Mouse (Mus musculus) layer of hippocampus, adult 9-10 months (tissue): ENCODE measurements around the gene Morn1.
A peak's percentile ranks its signal among the peaks of the same experiment; 100 is the strongest.
"Not testable (repeated sequence)": the region's sequence is repeated elsewhere in the genome, so short reads cannot be mapped to it uniquely, and the experiment has no call there.

Experiments
- DNase-seq: peaks from one replicate; pipeline ENCODE4 v3.0.0; 2022; ENCODE audit warnings: low spot score

Gene Morn1

DNA sequence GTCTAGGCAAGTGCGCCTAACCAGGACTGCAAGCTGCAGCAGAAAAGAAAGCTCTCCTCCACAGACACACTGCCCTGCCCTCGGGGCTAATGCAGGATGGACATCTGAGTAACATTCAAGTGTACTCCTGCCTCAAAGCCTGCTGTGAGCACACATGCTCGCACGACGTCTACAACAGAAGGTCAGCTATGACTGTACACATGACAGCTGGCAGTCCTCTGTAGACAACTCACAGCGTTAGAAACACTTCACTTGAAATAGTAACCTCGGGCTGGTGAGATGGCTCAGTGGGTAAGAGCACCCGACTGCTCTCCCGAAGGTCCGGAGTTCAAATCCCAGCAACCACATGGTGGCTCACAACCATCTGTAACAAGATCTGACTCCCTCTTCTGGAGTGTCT is 7.6 kb upstream of the Morn1 start:
- not testable (repeated sequence) for DNase-seq

DNA sequence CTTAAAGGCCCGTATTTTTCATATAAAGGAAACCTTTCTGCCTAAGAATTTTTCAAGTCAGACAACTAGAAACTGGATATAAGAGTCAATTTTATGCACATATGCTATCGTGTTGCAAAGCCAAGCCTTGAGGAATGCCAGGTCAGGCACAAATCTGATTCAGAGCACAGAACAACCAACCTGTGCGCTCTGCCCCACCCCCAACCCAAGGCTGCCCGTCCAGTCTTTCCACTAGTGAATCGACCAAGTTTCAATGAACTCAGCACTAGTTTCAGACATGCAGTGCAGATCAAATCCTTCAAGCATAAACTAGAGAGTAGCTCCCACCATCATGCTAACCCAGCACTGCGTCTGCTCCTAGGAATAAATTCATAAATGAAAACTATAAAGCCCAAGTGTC is 6.7 kb upstream of the Morn1 start:
- no peak for DNase-seq

DNA sequence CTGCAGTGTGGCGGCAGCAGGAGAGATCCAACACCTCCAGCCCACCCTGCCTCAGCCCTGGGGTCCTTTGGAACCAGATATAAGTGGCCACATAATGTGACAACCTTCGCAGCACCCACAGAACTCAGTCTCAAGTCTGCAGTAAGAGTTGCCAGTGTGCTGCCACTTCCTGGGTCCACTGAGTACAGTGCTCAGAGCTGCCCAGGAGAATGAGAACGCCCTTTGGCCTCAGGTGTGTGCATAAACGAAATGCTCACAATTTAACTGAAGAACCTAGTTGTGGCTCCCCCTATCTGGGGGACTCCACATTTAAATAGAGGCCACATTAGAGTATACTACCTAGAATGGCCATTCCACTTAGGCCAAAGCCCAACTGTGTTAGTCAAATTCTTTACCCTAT is 2.8 kb upstream of the Morn1 start:
- DNase-seq, result no peak

DNA sequence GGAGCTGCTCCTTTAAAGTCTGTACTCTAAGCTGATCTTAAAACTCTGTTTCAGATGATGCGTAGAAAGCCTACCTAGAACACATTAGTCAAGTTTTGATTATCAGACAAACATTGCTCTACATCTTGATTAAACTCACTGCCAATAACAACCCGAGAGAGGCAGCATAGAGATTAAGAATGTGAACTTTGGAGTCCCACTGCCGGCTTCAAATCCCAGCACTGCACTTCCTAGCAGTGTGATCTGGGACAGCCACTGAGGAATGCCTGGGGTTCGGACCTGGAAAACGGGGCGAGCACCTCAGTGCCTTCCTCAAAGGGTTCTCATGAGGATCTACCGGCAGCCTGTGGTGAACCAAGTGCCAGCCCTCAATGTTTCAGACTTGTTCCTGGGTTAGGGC is 2.0 kb upstream of the Morn1 start:
- no peak for DNase-seq

DNA sequence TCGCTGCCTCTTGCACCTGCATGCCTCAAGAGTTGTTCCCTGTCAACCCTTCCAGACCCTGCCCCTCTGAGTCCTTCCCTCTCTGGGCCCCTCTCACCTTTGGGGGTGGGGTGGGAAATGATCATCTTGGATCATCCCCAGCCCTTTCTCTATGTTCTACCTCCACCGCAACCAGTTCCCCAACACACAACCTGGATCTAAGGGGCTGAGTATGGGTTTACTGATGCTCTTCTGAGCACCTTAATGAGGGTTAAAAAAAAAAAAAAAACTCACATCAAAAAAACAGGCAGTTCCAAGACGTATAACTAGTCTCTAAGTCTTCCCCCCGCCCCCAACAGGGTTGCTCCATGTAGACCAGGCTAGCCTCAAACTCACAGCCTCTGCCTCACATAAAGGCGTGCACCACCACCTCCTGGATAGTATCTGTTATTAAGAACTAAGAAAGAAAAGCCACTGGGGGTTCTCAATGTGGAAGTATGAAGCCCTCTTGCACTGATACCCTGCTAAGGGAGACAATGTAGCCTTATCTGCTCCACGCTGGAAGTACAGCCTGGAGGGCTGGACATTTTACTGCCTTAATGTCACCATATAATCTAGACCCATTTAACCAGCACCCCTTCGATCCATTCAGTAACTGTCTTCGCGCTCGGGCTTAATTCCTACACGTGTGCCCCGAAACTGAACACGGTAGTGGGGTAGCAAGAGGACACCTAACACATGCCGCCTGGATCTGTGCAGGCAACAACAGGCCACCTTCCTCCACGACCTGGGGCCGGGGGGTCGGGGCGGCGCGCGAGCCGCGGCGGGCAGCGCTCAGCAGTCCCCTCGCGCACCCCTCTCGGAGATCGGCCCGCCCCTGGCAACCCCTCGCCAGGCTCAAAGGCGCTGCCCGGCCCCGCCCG is 920 bp upstream of the Morn1 start:
- no peak for DNase-seq

DNA sequence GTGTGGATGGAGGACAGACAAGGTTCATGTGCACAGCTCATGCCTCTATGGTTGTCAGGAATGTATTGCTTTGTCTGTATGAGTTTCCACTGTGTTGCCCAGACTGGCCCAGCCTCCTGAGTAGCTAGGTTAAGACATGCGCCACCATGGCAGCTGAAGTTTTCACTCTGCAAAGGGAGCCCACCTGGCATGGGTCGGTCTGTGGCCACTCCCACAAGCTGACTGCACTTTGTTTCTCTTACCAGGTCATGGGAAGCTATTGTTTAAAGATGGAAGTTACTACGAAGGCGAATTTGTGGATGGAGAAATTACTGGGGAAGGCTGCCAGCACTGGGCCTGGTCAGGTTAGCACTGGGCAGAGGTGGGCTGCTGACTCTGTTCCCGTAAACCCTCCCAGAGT is 2.9 kb downstream of the Morn1 start:
- no peak for DNase-seq

DNA sequence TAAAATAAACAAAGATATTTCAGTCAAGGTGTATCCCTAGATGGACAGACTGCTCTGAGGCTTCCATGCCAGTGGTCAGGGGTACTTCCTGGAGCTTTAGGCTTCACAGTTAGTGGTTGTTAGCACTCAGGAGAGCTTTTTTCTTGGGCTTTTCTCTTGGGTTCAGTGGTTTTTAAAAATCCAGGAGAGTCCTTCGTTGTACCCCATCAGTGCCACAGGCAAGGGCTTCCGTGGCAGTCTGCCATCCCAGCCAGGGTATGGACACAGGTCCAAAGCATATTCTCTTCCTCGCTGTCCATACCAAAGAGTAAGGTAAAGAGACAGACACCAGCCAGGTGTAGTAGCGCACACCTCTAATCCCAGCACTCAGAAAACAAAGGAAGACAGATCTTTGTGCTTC is 3.8 kb downstream of the Morn1 start:
- DNase-seq, result no peak

DNA sequence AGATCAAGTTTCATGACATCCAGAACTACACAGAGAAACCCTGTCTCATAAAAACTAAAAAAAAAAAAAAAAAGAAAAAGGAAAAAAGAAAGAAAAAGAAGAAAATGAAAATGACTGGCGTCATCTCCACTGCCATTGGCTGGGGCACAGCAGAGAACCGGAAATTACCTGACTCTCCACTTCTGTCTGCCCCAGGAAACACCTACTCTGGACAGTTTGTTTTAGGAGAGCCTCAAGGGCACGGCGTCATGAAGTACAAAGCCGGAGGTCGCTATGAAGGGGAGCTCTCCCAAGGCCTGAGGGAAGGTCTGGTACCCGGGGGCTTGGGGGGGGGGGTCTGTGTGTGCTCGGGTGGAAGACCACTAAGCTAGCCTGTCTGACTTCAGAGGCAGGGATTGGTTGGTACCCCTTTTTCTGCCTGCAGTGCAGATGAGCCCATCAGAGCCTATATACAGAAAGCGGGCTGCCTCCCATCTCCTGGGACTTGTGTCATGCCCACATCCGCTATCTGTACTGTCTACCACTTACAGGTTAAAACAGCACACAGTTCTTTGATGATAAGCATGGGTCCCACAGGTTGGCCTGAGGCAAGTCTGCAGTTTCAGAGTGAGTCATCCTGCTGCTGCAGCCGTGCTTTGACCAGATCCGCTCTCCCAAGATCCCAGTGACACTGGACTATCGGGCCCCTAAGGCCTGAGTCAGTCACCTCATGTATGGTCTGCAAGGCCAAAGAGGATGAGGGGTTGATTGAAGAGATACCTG is 4.5 kb downstream of the Morn1 start:
- DNase-seq, result no peak

DNA sequence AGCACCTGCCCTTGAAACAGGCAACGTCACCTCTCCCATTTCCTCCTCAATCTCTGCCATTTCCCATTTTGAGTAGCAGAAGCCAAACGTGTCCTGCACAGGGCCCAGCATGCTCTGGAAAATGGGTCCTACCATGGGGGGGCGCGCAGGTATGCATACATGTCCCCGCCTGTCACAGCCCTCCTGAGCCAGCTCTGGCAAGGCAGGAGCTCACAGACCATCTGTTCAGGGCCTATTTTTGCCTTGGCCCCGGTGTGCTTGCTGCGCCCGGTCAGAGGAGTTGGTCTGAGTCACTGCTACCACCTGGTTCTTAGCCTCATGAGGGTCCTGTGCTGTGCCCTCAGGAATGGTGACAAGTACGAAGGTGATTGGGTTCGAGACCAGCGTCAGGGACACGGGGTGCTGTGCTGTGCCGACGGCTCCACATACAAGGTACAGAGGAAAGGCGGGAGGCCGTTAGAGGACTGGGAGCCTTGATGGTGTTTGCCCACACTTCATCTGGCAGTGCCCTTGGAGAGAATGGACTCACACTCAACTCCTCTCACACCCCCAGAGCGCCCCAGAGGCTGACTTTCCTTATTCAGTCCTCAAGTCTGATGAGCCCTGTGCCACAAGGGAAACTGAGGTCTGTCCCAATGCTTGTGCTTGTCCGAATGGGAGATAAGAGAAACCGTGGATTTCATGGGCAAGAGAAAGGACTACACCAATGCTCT is 6.5 kb downstream of the Morn1 start:
- DNase-seq, result no peak

DNA sequence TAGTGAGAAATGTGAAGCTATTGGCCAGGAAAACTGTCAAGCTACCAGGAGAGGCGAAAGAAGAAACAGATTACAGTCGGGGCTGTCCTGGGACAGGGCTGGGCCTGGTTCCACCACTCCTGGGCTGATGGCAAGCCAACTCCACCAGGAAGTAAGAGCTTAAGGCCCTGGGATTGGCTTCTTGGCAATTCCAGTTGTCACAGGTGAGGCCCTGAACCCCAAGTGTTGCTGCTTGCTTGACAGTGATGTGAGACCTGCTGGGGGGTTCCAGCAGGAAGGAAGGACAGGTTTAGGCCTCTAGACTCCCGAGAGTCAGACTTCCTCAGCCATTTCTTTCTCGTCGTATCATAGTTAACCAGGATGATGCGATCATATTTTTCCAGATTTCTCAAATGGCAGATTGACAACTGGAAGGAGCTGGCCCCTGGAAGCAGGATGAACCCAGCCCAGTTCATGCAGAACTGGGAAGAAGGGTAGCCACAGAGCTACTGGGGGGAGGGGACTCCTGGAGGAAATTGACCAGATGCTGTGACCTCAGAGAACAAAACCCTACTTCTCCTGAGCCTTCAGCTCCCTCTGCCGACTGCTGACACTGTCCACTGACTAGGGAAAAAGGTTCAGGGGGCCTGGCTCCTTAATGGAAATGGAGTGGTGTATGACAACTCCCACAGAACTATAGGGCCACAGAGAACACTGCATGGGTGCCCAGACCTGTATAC is 7.2 kb downstream of the Morn1 start:
- no peak for DNase-seq

DNA sequence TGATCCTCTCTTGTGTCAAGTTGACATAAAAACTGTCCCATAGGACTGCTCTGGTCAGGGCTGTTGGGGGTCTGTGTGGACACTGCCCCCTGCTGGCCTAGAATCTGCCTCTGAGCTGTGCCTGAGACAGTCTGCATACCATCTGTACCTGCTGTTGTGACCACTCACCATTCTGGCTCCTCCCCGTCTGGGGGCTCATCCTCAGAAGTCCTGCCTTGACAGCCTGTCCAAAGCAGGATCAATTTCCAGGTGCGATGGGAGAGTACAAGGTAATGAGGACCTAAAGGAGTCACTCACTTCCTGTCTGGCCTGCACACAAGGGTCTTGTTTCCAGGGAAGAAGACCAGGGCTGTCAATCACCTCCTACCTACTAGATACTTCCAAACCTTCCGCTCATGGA is 8.2 kb downstream of the Morn1 start:
- no peak for DNase-seq

DNA sequence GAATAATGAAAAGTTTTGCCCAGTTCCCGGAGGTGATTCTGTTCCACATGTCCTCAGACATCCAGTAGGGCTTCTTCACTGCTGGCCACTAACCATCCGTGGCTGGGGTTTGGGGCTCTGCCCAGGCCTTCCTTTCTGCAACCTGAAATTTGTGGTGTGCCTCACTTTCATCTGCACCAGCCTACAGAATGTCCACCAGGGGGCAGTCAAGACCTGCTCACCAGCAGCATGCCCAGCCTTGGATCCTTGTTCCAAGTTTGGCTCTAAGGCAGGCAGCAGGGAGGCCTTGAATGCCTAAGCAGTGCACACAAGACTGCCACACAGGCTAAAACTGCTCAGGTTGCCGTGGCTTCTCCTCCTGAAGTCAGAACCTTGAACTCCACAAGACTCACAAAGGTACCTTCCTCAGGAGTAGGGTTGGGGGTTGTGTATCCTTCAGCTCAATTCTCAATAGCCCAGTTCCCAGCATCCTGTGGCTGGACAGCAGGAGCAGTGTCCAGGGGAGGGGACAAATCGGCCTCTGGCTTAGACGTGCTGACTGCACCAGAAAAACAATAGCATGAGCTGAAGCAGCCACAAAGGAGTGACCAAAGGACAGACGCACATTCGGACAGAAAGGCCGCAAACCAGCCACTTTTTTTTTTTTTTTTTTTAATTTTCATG is 9.0 kb downstream of the Morn1 start:
- peak; percentile 82 for DNase-seq

DNA sequence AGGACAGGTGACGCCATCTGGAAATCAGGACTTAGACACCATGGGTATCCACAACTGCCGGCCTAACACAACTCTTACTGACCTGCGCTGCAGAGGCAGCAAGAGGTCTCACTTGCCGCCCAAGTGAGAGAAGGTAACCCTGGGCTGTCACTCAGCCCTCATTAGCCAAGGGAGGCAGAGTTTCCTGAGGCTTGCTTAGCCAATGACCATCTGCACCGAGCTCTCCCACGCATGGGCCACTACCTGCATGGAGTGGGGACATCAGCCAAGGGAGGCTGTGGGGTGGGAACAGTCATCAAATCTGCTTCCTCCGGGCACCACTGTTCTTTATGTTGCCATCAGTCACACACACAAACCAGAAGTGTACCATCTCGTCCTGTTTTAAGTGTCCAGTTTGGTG is 9.6 kb downstream of the Morn1 start:
- no peak for DNase-seq

DNA sequence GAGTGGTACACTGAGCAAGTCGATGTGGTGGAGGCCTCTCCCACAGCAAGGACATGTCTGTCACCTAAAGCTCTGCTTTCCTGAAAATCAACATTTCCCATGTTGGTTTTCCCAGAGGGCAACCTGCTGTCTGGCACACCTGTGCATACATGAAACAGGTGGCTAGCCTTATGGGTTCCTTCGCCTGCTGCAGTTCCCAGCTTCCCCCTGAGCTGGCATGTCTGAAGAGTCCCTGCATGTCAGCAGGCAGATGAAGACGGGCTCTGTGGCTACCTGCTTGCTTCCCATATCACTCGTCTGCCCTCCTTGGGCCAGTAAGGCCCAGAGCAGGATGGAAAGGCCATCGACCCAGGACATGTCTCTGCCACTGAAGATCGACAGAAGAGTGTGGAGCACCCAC is 11.1 kb downstream of the Morn1 start:
- DNase-seq, result no peak

DNA sequence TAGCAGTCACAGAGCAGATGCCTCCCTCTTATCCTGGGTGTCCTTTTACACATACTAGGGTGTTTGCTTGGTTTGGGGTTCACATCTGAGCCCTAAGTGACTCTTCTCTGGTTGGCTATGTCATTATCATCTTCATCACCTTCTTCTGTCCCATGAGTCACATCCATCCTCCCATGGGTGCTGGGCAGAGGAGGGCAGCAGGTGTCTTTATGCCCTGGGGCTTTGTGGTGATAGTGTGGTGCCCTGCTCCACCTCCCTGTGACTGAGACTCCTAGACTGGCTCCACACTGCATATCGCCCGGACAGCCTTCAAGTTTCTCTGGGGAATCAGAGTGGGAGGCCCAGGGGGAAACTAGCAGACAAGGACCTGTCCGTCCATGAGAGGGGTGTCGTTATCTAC is 12.2 kb downstream of the Morn1 start:
- no peak for DNase-seq

DNA sequence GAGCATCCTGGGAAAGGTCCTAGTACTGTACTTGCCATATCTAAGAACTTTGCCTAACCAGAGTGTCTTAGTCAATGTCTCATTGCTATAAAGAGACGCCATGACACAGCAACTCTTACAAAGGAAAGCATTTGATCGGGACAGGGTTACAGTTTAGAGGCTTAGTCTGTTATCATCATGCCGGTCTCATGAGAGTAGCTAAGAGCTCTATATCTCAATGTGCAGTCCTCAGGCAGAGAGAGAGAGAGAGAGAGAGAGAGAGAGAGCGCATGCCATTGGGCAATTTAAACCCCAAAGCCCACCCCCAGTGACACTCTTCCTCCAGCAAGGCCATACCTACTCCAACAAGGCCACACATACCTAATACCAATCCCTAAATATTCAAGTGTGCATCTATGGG is 21.5 kb downstream of the Morn1 start:
- DNase-seq, result no peak

DNA sequence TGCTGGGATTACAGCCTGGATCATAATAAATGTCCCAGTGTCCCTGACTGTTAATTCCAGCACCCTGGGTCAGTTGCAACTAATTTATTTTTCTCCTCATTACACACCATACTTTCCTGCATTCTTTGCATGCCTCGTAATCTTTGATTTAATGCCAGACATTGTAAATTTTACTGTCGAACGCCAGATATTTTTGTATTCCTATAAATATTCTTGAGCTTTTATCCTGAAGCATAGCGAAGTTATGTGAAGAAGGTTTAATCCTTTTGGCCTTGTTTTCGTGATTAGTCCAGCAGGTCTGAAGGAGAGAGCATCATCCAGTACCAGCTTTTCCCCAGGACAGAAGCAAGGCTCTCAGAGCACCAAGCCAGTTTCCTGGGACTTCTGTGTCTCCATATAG is 23.1 kb downstream of the Morn1 start:
- DNase-seq, result no peak

DNA sequence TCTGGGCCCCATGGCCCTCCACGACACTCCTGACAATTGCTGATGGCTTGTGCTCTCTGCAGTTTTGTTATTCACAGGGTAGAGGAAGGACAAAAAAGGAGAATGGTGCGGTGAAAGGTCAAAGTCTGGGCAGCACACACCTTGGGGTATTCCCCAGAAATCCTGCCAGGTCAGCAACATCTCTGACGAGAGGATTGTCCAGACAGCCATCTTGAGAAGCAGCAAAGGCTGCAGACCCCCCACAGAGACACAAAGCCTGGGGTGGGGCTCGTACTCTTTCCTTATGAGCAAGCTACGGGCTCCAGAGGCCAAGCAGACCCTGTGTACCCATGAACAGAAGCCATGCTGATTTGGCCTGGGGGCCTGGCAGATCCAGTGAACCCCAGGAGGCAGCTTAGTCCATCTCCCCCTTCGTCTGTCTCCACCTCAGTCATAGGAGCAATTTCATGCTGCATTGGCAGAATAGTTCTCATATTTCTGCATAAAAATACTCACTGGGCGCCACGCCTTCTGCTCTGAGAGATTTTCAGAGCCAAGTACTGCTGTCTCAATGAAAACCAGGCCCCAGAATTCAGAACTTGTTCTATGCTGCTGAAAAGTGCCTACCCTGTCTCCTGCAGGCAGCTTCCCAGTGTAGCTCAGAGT is 27.5 kb downstream of the Morn1 start:
- DNase-seq, result no peak

DNA sequence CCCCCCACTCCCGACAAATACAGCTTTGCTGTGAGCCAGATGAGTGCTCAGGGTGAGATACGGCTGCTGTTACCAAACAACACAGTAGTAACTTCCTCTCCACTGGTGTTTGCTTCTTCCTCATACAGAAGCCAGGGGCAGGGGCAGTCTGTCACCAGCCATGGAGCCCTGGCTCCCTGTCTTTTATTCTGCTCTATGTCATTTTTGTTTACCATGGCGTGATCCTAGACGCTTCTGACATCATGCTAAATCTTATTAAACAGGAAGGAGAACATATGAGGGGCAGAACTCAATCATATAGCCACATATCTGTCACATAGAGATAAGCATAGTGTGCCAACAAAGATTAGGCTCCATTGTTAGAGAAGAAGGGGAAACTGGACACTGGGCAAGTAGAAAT is 30.2 kb downstream of the Morn1 start:
- no peak for DNase-seq

DNA sequence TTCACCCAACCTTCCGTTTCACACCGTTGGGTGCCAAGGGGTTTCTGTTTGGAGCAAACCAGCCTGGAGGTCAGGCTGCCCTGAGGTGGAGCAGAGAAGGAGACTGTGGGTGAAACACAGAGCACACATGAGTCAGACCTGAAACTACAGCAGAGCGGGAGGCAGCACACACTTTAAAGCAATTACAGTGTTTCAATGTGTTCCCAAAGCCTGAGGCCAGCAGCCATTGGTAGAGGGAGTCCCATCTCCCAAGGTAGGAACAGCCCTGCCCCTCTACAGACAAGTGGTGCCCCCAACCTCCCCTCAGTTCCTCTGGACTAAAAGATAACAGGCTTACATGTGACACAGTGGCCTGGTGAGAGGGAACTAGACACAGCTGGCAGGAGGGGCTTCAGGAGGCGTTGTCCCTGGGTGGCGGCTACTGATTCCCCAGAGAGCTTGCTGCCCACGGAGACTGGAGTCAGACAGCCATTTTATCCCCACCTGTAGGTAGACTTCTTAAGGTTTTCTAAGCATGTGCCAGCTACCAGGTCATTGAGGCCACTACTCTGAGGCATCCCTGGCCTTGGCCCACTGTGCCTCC is 31.1 kb downstream of the Morn1 start:
- DNase-seq, result no peak

DNA sequence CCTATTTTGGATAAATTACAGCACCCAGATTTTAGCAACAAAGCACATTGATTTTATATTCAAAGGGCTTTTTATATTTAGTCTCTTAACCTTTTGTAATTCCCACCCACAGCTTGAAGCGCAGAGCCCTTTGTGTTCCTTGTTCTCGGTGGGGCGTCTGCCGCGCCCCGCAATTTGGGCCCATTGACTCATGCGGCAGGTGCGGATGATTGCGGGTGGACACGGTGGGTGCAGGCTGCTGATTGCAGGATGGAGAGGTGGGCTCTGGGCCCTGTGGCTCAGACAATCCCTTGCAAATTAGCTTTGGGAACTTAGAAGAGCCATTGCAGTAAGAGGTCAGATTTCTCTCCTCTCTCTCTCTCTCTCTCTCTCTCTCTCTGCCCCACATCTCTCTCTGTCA is 31.9 kb downstream of the Morn1 start:
- DNase-seq, result no peak
